Mouse (Mus musculus): ENCODE data around the gene Krt6a. TPM values are rescaled to one million over a fixed set of nuclear protein-coding genes. Genes with fewer than 3 reads are reported as not detected.
"Not testable (repeated sequence)": the region's sequence is repeated elsewhere in the genome, so short reads cannot be mapped to it uniquely, and the experiment has no call there.

Krt6a gene
- polyA plus RNA-seq, 1 experiment from 2014 or later = not detected

DNA sequence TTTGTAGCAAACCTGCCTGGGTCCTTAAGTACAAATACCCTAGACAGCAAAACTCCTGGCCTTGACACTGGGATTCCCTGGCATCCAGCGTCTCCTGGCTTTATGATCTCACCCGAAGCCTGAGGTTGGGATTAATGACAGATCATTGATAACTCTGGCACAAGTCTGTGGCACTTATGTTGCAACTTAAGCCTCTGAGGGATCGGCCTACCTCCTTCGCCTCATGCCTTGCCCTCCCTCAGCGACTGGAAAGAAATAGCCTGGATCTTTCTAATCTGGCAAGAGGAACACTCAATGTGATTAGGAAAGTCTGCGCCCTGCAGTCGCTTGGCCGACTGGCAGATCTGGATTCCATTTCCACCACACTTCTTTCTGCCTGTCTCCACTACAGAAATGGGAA lies 5.8 kb upstream of the Krt6a start:
- Histone ChIP-seq H3K27ac (replicated peaks) (no peak overlapping the region), H3K4me1 (no peaks in the 10 kb centered on the region), H3K4me2 (replicated peaks) (no peak overlapping the region), H3K36me3 (no peaks in the 10 kb centered on the region), H3K9me3 (no peaks in the 10 kb centered on the region), H3K27me3 (no peaks in the 10 kb centered on the region), H3K9ac (replicated peaks) (no peak overlapping the region), H3K4me3 (no peak overlapping the region)
- no peak for ATAC-seq (ENCODE audit: low FRiP score, low read depth)
- 86% methylated on average over 8 of the region's 8 CpGs for WGBS

DNA sequence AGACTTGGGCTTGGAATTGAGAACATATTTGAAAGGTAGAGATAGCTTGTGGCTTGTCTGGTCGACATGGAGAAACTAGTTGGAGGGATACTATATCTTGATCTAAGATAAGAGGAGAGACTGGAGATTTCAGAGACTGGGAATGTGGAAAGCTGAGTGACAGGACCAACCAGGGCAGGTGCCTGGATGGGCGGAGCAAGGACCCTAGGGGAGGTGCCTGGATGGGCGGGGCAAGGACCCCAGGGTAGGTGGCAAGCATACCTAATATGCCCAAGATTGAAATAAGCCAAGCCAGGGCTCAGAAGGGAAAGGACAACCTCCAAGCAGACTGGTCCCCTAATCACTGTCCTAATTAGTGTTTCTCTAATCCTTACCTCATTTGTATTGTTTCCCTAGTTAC lies 5.1 kb upstream of the Krt6a start:
- WGBS = 71% methylated on average over 3 of the region's 3 CpGs
- no peaks in the 10 kb centered on the region for H3K27me3 ChIP-seq
- H3K9ac ChIP-seq (replicated peaks) = no peak overlapping the region

DNA sequence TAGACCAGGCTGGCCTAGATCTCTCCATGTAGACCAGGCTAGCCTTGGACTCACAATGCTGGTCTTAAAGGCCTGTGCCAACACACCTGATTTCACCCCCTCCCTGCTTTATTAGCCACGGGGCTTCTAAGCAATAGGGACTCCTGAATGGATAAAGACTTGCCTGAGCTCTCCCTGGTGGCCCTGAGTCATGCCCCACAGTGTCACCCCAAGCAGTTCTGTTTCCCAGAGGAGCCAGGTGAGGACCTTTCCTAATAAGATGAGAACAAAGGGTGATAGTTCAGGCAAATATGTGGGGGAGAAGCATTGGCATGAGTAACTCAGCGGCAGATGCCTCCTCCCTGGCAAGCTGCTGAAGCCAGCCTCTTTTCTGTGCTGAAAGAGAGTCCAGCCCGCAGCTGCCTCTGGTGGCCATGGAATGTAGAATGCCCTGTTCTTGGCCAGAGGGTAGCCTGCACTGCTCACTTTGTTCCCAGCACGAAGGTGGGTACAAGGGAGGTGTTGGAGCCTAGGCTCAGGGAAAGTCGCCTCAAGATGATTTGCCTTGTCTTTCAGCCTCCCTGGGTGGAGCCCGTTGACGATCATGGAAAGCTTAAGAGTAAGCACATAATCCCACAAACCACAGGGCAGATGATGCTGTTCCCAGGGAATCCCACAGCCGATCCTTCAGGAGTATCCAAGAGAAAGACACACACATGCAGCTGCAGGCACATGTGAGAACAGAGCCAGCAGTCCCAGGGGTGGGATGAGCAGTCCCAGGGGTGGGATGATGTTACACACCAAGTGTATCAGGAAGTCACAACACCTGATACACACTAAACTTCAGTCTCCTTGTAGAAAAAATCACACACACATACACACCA lies 3.5 kb upstream of the Krt6a start:
- H3K4me3 ChIP-seq = no peak overlapping the region
- H3K4me2 ChIP-seq (replicated peaks) = no peak overlapping the region
- 76% methylated on average over 8 of the region's 8 CpGs for WGBS
- ATAC-seq (ENCODE audit: low FRiP score, low read depth) = no peak
- H3K9me3 ChIP-seq = no peaks in the 10 kb centered on the region
- H3K4me1 ChIP-seq = no peaks in the 10 kb centered on the region
- no peak overlapping the region for H3K9ac ChIP-seq (replicated peaks)
- H3K27ac ChIP-seq (replicated peaks) = no peak overlapping the region
- H3K27me3 ChIP-seq = no peaks in the 10 kb centered on the region
- H3K36me3 ChIP-seq = no peaks in the 10 kb centered on the region

More for the DNA sequence above, 5.1 kb upstream of the Krt6a start:
- H3K4me1 ChIP-seq = no peaks in the 10 kb centered on the region
- no peak for ATAC-seq (ENCODE audit: low FRiP score, low read depth)
- H3K4me3 ChIP-seq = no peak overlapping the region
- H3K4me2 ChIP-seq (replicated peaks) = no peak overlapping the region
- no peak overlapping the region for H3K27ac ChIP-seq (replicated peaks)
- H3K36me3 ChIP-seq = no peaks in the 10 kb centered on the region
- H3K9me3 ChIP-seq = no peaks in the 10 kb centered on the region

DNA sequence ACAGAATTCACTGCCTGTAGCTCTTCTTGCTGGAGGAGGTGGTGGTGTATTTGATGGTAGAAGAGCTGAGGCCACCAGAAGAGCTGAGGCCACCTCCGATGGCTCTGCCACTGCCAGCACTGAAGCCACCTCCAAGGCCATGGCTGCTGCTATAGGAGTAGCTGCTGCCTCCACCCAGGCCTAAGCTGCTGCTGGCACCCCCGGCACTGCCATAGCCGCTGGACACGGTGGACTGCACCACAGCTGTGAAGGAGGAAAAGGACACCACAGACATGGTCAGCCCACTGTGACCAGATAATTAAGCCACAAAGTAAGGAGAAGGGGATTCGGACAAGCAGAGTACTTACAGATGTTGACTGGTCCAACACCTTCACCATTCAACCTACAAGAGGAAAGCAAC lies 3.6 kb downstream of the Krt6a start:
- not testable (repeated sequence) for H3K27me3 ChIP-seq; H3K4me2 ChIP-seq (replicated peaks); H3K9ac ChIP-seq (replicated peaks); H3K4me1 ChIP-seq; H3K9me3 ChIP-seq; H3K27ac ChIP-seq (replicated peaks); H3K36me3 ChIP-seq; H3K4me3 ChIP-seq; ATAC-seq (ENCODE audit: low FRiP score, low read depth)
- 89% methylated on average over 5 of the region's 5 CpGs for WGBS

DNA sequence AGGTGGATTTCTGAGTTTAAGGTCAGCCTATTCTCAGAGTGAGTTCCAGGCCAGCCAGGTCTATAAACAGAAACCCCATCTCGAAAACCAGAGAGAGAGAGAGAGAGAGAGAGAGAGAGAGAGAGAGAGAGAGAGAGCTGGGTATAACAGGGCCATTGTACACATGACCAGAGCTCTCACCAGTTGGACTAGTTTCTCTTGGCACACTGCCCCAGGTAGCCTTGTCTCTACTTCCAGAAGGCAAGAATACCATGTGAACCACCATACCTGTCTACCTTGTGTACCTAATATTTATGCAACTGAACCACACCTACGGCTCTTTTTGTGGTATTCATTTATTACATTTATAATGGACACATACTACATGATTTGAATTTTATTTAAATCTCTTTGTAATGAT lies 5.9 kb downstream of the Krt6a start:
- H3K4me2 ChIP-seq (replicated peaks) = no peak overlapping the region
- 81% methylated on average over 2 of the region's 2 CpGs for WGBS
- H3K27ac ChIP-seq (replicated peaks) = no peak overlapping the region
- H3K36me3 ChIP-seq = no peaks in the 10 kb centered on the region
- no peaks in the 10 kb centered on the region for H3K4me1 ChIP-seq
- H3K27me3 ChIP-seq = no peaks in the 10 kb centered on the region
- H3K9ac ChIP-seq (replicated peaks) = no peak overlapping the region
- ATAC-seq (ENCODE audit: low FRiP score, low read depth) = no peak
- H3K9me3 ChIP-seq = no peaks in the 10 kb centered on the region
- no peak overlapping the region for H3K4me3 ChIP-seq

DNA sequence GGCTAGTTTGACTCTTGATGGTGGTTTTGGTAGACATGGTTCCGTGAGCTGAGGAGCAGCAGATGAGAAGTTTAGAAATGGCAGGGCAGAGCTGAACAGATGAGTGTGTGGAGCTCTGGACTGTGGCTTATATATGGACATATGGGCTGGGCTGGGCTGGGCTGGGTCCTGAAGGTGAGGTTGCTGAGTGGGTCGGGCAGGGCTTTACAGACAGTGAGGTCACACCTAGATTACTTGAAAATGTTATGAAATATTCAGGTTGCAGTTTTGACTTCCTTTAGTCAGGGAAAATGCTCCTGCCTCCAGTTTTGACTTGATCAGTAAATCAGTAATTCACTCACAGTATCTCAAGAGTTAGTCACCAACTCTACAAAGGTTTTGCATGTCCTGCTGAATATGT lies 13.9 kb downstream of the Krt6a start, which contains the start of gene Krt6b:
Gene Krt6b, minus strand, starts transcription at position 101 of the 400 bp plus-strand sequence.
- Histone ChIP-seq H3K9me3 (no peaks in the 10 kb centered on the region), H3K9ac (replicated peaks) (no peak within 1 kb of the TSS), H3K4me3 (no peak within 1 kb of the TSS), H3K27ac (replicated peaks) (no peak within 1 kb of the TSS), H3K4me1 (no peaks in the 10 kb centered on the region), H3K36me3 (no peaks in the 10 kb centered on the region), H3K27me3 (no peaks in the 10 kb centered on the region), H3K4me2 (replicated peaks) (no peak within 1 kb of the TSS)
- 84% methylated on average over 2 of the region's 2 CpGs for WGBS
- ATAC-seq (ENCODE audit: low FRiP score, low read depth) = no peak

DNA sequence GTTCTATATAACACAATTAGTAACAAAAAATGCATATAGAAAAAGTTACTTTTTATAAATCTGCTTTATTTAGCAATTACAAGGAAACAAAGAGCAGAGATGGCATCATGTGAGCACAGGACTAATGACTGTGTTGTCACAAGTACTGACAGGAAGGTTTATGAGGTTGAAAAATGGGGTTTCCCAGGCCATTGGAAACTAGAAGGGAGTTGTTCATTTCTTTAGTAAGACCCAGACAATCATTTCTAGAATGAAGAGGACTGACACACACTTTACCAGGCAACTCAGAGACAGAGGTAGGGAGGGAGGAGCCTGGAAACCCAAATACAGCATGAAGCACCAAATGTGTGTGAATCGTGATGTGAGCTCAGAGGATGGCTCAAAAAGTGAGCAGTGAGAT lies 18.1 kb downstream of the Krt6a start:
- Histone ChIP-seq H3K36me3 (no peaks in the 10 kb centered on the region), H3K9ac (replicated peaks) (no peak overlapping the region), H3K4me2 (replicated peaks) (no peak overlapping the region), H3K4me1 (no peaks in the 10 kb centered on the region), H3K27ac (replicated peaks) (no peak overlapping the region), H3K4me3 (no peak overlapping the region), H3K9me3 (no peaks in the 10 kb centered on the region), H3K27me3 (no peaks in the 10 kb centered on the region)
- no peak for ATAC-seq (ENCODE audit: low FRiP score, low read depth)
- 84% methylated on average over 1 of the region's 1 CpGs for WGBS

DNA sequence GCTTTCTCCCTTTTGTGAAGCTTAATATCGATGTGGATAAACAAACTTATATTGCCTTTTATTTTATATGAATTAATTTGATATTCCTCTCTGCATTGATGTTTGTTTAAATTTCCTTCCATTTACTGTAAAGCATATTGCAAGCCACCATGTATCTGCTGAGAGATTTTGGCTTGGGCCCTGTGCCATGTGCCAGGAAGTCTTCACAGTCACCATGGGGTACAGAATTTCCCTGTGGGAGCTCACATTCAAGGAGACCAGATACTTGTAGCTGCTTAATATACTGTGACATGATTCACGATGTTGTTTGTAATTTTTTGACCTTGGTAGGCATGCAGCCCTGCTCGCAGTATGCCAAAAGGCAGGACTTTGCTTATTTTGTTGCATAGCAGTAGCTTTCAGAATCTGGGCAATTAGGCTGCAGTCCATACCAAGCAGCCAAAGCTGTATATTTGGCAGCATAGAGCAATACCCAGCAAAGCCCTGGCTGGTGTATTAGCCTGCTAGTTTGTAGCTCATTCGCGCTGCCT lies 41.3 kb downstream of the Krt6a start:
- no peaks in the 10 kb centered on the region for H3K4me1 ChIP-seq
- no peak overlapping the region for H3K4me3 ChIP-seq
- H3K36me3 ChIP-seq = no peaks in the 10 kb centered on the region
- ATAC-seq (ENCODE audit: low FRiP score, low read depth) = no peak
- no peaks in the 10 kb centered on the region for H3K9me3 ChIP-seq
- 91% methylated on average over 5 of the region's 5 CpGs for WGBS
- no peaks in the 10 kb centered on the region for H3K27me3 ChIP-seq
- H3K27ac ChIP-seq (replicated peaks) = no peak overlapping the region
- H3K9ac ChIP-seq (replicated peaks) = no peak overlapping the region
- no peak overlapping the region for H3K4me2 ChIP-seq (replicated peaks)

DNA sequence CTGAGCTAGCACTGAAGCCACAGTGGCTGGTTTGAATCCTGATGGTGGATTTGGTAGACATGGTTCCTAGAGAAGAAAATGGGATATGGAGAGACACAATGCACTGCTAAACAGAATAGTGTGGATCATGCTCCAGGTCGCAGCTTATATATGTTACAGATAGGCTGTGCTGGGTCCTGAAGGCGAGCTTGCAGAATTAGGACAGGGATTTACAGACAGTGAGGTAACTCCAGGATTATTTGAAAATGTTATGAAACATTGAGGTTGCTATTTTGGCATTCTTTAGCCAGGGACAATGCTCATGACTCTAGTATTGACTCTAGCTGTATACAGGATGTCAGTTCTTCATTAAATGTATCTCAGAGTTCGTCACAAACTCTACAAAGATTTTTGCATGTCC lies 46.8 kb downstream of the Krt6a start, which contains the start of gene Gm5478:
Gene Gm5478, minus strand, starts transcription at position 101 of the 400 bp plus-strand sequence.
- no peak within 1 kb of the TSS for H3K27ac ChIP-seq (replicated peaks)
- H3K4me1 ChIP-seq = no peaks in the 10 kb centered on the region
- WGBS = 84% methylated on average over 3 of the region's 3 CpGs
- H3K4me2 ChIP-seq (replicated peaks) = no peak within 1 kb of the TSS
- ATAC-seq (ENCODE audit: low FRiP score, low read depth) = no peak
- H3K36me3 ChIP-seq = no peaks in the 10 kb centered on the region
- H3K9me3 ChIP-seq = no peaks in the 10 kb centered on the region
- no peak within 1 kb of the TSS for H3K9ac ChIP-seq (replicated peaks)
- H3K27me3 ChIP-seq = no peaks in the 10 kb centered on the region
- H3K4me3 ChIP-seq = no peak within 1 kb of the TSS

Small RNA genes within 50 kb of the gene (microRNA-seq; reads per million reads assigned to microRNA genes)
- not detected for gene Gm44323
- not detected for gene Gm44342
- gene Gm44383 = not detected
- not detected for gene Gm44479

Other genes with a start within 250 kb of the Krt6a start
- not detected in 2 replicates for gene Krt88, start 246.6 kb downstream of the Krt6a start, polyA plus RNA-seq (2016; fragmentation: Nextera tagmentation; extraction: Ambion mirVana)
- gene Krt81, start 230.6 kb downstream of the Krt6a start, polyA plus RNA-seq (2016; fragmentation: Nextera tagmentation; extraction: Ambion mirVana) = not detected in 2 replicates
- gene Krt86, start 220.8 kb downstream of the Krt6a start, polyA plus RNA-seq (2016; fragmentation: Nextera tagmentation; extraction: Ambion mirVana) = not detected in 2 replicates
- gene Krt83, start 202.8 kb downstream of the Krt6a start, polyA plus RNA-seq (2016; fragmentation: Nextera tagmentation; extraction: Ambion mirVana) = not detected in 2 replicates
- gene Gm49425, start 177.0 kb downstream of the Krt6a start, polyA plus RNA-seq (2016; fragmentation: Nextera tagmentation; extraction: Ambion mirVana) = not detected in 2 replicates
- gene Krt84, start 161.5 kb downstream of the Krt6a start, polyA plus RNA-seq (2016; fragmentation: Nextera tagmentation; extraction: Ambion mirVana) = not detected in 2 replicates
- not detected in 2 replicates for gene Krt82, start 143.6 kb downstream of the Krt6a start, polyA plus RNA-seq (2016; fragmentation: Nextera tagmentation; extraction: Ambion mirVana)
- 0.09 and 0.31 TPM in 2 replicates for gene Krt90, start 131.4 kb downstream of the Krt6a start, polyA plus RNA-seq (2016; fragmentation: Nextera tagmentation; extraction: Ambion mirVana)
- gene Krt75, start 120.4 kb downstream of the Krt6a start, polyA plus RNA-seq (2016; fragmentation: Nextera tagmentation; extraction: Ambion mirVana) = not detected in 2 replicates
- gene Gm5414, start 66.1 kb downstream of the Krt6a start, polyA plus RNA-seq (2016; fragmentation: Nextera tagmentation; extraction: Ambion mirVana) = not detected in 2 replicates
- not detected in 2 replicates for gene Gm5478, start 46.9 kb downstream of the Krt6a start, polyA plus RNA-seq (2016; fragmentation: Nextera tagmentation; extraction: Ambion mirVana)
- not detected in 2 replicates for gene Krt6b, start 14.0 kb downstream of the Krt6a start, polyA plus RNA-seq (2016; fragmentation: Nextera tagmentation; extraction: Ambion mirVana)
- gene Krt5, start 18.6 kb upstream of the Krt6a start, polyA plus RNA-seq (2016; fragmentation: Nextera tagmentation; extraction: Ambion mirVana) = 5.3 and 7.9 TPM in 2 replicates
- not detected in 2 replicates for gene Krt71, start 48.8 kb upstream of the Krt6a start, polyA plus RNA-seq (2016; fragmentation: Nextera tagmentation; extraction: Ambion mirVana)
- gene Krt72, start 92.2 kb upstream of the Krt6a start, polyA plus RNA-seq (2016; fragmentation: Nextera tagmentation; extraction: Ambion mirVana) = not detected in 2 replicates
- gene Krt73, start 108.0 kb upstream of the Krt6a start, polyA plus RNA-seq (2016; fragmentation: Nextera tagmentation; extraction: Ambion mirVana) = 0.34 TPM in 2 replicates
- not detected in 2 replicates for gene Krt2, start 123.9 kb upstream of the Krt6a start, polyA plus RNA-seq (2016; fragmentation: Nextera tagmentation; extraction: Ambion mirVana)
- gene Krt1, start 156.5 kb upstream of the Krt6a start, polyA plus RNA-seq (2016; fragmentation: Nextera tagmentation; extraction: Ambion mirVana) = 2.3 and 4.6 TPM in 2 replicates
- not detected in 2 replicates for gene Krt77, start 175.4 kb upstream of the Krt6a start, polyA plus RNA-seq (2016; fragmentation: Nextera tagmentation; extraction: Ambion mirVana)
- not detected in 2 replicates for gene Krt76, start 198.6 kb upstream of the Krt6a start, polyA plus RNA-seq (2016; fragmentation: Nextera tagmentation; extraction: Ambion mirVana)
- not detected in 2 replicates for gene Krt4, start 230.4 kb upstream of the Krt6a start, polyA plus RNA-seq (2016; fragmentation: Nextera tagmentation; extraction: Ambion mirVana)
- 0.14 and 0.27 TPM in 2 replicates for gene Krt79, start 246.0 kb upstream of the Krt6a start, polyA plus RNA-seq (2016; fragmentation: Nextera tagmentation; extraction: Ambion mirVana)